Mouse (Mus musculus): ENCODE measurements around the gene Ints6l. TPM values are rescaled to one million over a fixed set of nuclear protein-coding genes. Genes with fewer than 3 reads are reported as not detected.
A peak's percentile ranks its signal among the peaks of the same experiment; 100 is the strongest.
"Not testable (repeated sequence)": the region's sequence is repeated elsewhere in the genome, so short reads cannot be mapped to it uniquely, and the experiment has no call there.

The Ints6l gene
- polyA plus RNA-seq, 1 experiment from 2014 or later, result 27.1 TPM

DNA sequence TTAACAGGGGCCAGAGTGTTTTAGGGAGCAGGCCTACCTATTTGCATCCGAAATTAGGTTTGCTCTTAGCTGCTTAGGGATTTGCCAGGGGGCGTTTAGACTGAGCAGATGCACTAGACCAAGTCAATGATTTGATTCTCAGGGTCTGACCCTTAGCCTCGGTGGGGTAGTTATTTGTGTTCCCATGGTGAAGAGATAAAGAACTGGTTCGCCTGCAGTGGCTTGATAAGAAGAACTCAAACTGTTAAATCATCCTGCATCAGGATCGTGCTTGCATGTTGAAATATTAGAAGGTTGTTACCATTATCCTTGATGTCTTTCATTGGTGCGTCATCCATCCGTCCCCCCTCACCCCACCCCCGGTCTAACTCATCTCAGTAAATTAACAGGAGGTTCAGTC is 1.7 kb downstream of the Ints6l start:
- peak overlapping the region; percentile 45 for H3K9ac ChIP-seq (replicated peaks)
- no peaks in the 10 kb centered on the region for H3K36me3 ChIP-seq
- peak overlapping the region; percentile 58 for H3K4me3 ChIP-seq (replicated peaks)
- H3K4me1 ChIP-seq (replicated peaks), result 0 out of 2 replicates have a peak, but pooled peaks cover 2% of the 10 kb centered on the region
- no peaks in the 10 kb centered on the region for H3K27me3 ChIP-seq
- WGBS, result 9% methylated on average over 8 of the region's 8 CpGs
- peak overlapping the region; percentile 96 for H3K27ac ChIP-seq
- H3K4me2 ChIP-seq, result peak overlapping the region; percentile 58
- H3K9me3 ChIP-seq, result no peaks in the 10 kb centered on the region
- ATAC-seq (ENCODE audit: insufficient number of reproducible peaks, insufficient read depth, low FRiP score, low TSS enrichment, low read depth), result no peak; the same call in 1 of the 2 replicates

DNA sequence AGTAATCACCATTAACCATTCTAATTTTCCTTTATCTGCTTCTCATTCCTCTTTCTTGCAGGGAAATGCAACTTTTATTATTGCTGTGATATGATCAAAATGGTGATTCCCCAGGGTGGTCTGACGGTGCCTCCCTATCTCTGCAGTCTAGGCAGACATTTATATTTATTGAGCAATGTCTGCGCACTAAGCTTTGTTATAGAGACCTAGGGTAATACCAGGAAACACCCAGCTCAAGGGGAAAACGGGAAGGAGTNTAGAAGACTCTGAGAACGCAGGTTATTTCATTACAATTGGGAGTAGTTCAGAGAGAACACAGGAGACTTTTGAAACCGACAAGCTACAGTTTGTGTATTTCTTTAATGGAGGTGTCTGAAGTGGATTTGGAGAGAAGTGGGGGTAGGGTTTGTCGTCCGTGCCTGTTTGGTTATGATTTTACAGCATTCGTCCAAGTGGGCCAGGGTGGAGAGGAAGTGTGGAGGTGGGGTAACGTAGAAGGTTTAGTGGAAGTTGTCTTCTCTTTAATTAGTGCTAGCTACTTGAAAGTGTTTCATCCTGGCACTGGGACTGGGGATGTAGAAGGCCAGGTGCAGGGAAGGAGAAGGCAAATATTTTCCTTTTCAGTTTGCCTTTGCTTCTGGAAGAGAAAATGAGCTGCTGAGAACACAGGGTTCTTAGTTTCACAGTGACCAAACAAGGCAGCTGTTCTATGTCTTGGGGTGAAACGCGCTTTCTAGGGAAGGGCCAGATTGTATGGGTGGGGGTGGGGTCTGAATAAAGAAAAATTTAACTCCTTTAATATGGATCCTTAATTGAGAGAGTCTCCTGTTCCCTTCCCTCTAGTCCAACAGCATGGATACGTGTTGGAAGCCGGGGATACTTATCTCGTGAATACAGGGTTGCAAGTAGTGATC is 7.6 kb downstream of the Ints6l start:
- WGBS, result 52% methylated on average over 14 of the region's 14 CpGs
- Histone ChIP-seq H3K4me1 (replicated peaks) (0 out of 2 replicates have a peak, but pooled peaks cover 4% of the 10 kb centered on the region), H3K27me3 (no peaks in the 10 kb centered on the region), H3K36me3 (no peaks in the 10 kb centered on the region), H3K9ac (replicated peaks) (no peak overlapping the region), H3K27ac (0 out of 2 replicates have a peak overlapping the region, but pooled peaks have one; percentile 12), H3K4me3 (replicated peaks) (no peak overlapping the region), H3K9me3 (no peaks in the 10 kb centered on the region), H3K4me2 (no peak overlapping the region)
- ATAC-seq (ENCODE audit: insufficient number of reproducible peaks, insufficient read depth, low FRiP score, low TSS enrichment, low read depth), result no peak

DNA sequence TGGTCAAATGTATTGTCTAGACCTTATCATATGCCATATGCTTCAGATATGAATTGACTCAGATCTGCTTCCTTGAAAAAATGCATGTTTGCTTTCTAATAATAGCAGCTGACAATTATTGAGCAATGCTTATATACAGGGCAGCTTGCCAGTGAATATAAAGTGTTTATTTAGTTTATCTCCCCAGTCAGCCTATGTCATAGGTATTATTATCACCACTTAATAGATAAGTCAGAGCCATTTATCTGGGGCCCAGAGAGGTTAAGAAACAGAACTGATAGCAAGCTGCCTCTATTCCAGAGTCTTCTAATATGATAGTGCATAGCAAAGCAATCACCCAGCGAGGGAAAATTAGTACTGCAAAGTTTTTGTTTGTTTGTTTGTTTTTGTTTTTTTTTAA is 10.2 kb downstream of the Ints6l start:
- H3K36me3 ChIP-seq, result no peaks in the 10 kb centered on the region
- no peak overlapping the region for H3K4me2 ChIP-seq
- no peak overlapping the region for H3K4me3 ChIP-seq (replicated peaks)
- H3K4me1 ChIP-seq (replicated peaks), result peaks cover 8% of the 10 kb centered on the region; the same call in 1 of the 2 replicates
- no peak overlapping the region for H3K9ac ChIP-seq (replicated peaks)
- H3K27me3 ChIP-seq, result no peaks in the 10 kb centered on the region
- ATAC-seq (ENCODE audit: insufficient number of reproducible peaks, insufficient read depth, low FRiP score, low TSS enrichment, low read depth), result no peak
- no peaks in the 10 kb centered on the region for H3K9me3 ChIP-seq
- no peak overlapping the region for H3K27ac ChIP-seq
- 83% methylated on average over 1 of the region's 1 CpGs for WGBS

DNA sequence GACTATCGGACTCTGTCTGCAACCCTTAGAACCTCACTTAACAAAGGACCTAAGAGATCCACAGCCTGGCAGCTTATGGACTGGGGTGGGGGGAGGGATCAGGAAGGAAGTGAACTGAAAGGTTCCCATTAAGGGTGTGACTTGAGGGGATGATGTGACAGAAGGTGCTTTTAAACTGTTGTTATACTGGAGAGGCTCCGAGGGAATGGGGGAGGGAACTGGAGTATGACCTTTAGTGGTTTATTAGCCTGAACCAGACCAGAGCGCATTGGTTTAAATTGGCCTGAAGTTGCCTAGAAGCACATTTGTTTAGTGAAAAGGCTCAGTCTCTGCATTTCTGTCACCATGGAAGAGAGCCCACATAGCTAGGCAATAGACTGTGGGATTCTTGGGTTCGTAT is 13.0 kb downstream of the Ints6l start:
- Histone ChIP-seq H3K27ac (0 out of 2 replicates have a peak overlapping the region, but pooled peaks have one; percentile 35), H3K9ac (replicated peaks) (no peak overlapping the region), H3K4me3 (replicated peaks) (no peak overlapping the region), H3K36me3 (no peaks in the 10 kb centered on the region), H3K27me3 (no peaks in the 10 kb centered on the region), H3K9me3 (no peaks in the 10 kb centered on the region), H3K4me2 (no peak overlapping the region), H3K4me1 (replicated peaks) (peaks cover 4% of the 10 kb centered on the region; the same call in 1 of the 2 replicates)
- ATAC-seq (ENCODE audit: insufficient number of reproducible peaks, insufficient read depth, low FRiP score, low TSS enrichment, low read depth), result peak; percentile 15; the same call in 1 of the 2 replicates
- 35% methylated on average over 4 of the region's 4 CpGs for WGBS

DNA sequence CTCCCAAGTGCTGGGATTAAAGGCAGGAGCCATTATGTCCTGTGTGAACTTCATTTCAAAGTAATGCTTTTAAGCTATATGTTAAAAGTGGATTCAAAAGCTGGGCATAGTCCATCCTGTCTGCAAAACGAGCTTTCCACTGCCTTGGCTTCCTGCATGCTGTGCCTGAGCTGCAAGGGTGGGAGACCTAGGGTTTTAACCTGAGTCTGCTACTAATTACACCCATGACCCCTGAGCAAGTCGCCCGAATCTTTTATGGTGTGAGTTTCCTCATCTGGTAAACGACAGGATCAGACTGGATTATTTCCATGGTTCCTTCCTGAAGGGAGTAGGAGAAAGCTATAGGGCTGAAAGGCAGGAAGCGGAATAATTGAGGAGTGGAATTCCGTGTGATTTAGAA is 13.8 kb downstream of the Ints6l start:
- Histone ChIP-seq H3K36me3 (no peaks in the 10 kb centered on the region), H3K4me1 (replicated peaks) (peaks cover 4% of the 10 kb centered on the region; the same call in 1 of the 2 replicates), H3K4me3 (replicated peaks) (no peak overlapping the region), H3K27ac (peak overlapping the region; percentile 64), H3K4me2 (no peak overlapping the region), H3K27me3 (no peaks in the 10 kb centered on the region), H3K9me3 (no peaks in the 10 kb centered on the region), H3K9ac (replicated peaks) (no peak overlapping the region)
- WGBS, result 20% methylated on average over 6 of the region's 6 CpGs
- no peak for ATAC-seq (ENCODE audit: insufficient number of reproducible peaks, insufficient read depth, low FRiP score, low TSS enrichment, low read depth)

DNA sequence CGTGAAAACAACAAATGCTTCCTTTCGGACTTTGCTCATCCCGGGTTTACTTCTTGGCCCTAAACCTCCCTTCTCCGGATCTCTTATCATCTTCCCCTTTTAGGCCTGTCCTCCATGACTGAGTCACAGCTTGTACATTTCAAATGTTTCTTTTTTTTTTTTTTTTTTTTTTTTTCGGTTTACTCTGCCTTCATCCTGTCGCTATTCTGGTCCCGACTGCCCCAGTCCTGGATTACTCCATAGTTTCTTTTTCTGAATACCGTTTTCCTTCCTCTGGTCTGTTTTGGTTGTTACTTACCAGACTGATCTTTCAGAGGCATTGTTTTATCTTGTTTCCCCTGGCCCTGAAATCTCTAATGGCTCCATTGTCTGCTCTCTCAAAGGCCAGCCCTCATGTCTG is 19.4 kb downstream of the Ints6l start:
- no peak for ATAC-seq (ENCODE audit: insufficient number of reproducible peaks, insufficient read depth, low FRiP score, low TSS enrichment, low read depth)
- 81% methylated on average over 8 of the region's 8 CpGs for WGBS
- no peaks in the 10 kb centered on the region for H3K27me3 ChIP-seq

DNA sequence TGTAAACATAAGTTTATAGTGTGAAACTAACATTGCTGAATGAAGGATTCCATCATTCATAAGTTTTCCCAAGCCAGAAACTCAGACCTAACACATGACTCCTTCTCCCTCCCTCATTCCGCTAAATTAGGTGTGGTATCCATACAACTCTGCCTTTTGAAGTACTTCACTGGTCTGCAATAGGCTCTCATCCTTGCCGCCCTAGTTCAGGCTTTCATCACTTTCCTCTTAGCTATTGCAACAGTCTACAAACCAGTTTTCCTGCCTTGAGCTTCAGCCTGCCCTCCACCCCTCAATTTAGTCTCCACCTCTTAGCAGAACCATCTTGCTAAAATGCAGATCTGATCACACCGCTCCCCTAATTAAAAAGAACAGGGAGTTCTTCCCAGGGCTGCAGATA is 22.9 kb downstream of the Ints6l start:
- ATAC-seq (ENCODE audit: insufficient number of reproducible peaks, insufficient read depth, low FRiP score, low TSS enrichment, low read depth), result no peak
- whole genome bisulfite sequencing, result 77% methylated on average over 3 of the region's 3 CpGs
- H3K4me2 ChIP-seq, result no peak overlapping the region
- H3K4me3 ChIP-seq (replicated peaks), result no peak overlapping the region
- H3K27me3 ChIP-seq, result no peaks in the 10 kb centered on the region
- H3K36me3 ChIP-seq, result no peaks in the 10 kb centered on the region; the same call in 1 of the 2 replicates
- no peak overlapping the region for H3K9ac ChIP-seq (replicated peaks)
- H3K27ac ChIP-seq, result no peak overlapping the region
- no peaks in the 10 kb centered on the region for H3K4me1 ChIP-seq (replicated peaks)
- H3K9me3 ChIP-seq, result no peaks in the 10 kb centered on the region

More for the DNA sequence above, 19.4 kb downstream of the Ints6l start:
- no peaks in the 10 kb centered on the region for H3K36me3 ChIP-seq
- H3K4me3 ChIP-seq (replicated peaks), result no peak overlapping the region
- H3K27ac ChIP-seq, result no peak overlapping the region
- H3K9ac ChIP-seq (replicated peaks), result no peak overlapping the region
- H3K9me3 ChIP-seq, result no peaks in the 10 kb centered on the region
- H3K4me1 ChIP-seq (replicated peaks), result no peaks in the 10 kb centered on the region
- H3K4me2 ChIP-seq, result no peak overlapping the region

DNA sequence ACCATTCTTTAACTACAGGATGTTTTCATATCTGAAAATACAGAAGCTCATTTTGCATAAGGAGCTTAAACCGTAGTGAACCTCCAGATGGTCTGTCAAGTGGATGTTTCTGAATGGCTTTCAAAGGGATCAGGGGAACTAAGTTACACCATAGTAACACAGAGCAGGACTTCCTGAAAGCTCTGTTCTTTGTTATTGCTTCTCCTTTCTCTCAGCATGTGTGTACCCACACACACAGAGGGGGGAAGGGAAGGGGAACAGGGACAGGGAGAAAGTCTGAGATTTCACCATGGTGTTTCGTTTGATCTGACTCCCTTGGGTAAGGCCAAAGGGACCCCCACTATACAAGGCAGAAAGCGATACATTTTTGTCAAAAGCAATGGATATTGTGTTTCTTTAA is 27.2 kb downstream of the Ints6l start:
- no peak overlapping the region for H3K9ac ChIP-seq (replicated peaks)
- 67% methylated on average over 3 of the region's 3 CpGs for WGBS
- peaks cover 5% of the 10 kb centered on the region; the same call in 1 of the 2 replicates for H3K36me3 ChIP-seq
- H3K4me3 ChIP-seq (replicated peaks), result no peak overlapping the region
- H3K9me3 ChIP-seq, result no peaks in the 10 kb centered on the region
- ATAC-seq (ENCODE audit: insufficient number of reproducible peaks, insufficient read depth, low FRiP score, low TSS enrichment, low read depth), result no peak
- no peaks in the 10 kb centered on the region for H3K4me1 ChIP-seq (replicated peaks)
- no peaks in the 10 kb centered on the region for H3K27me3 ChIP-seq
- H3K4me2 ChIP-seq, result no peak overlapping the region
- H3K27ac ChIP-seq, result no peak overlapping the region

DNA sequence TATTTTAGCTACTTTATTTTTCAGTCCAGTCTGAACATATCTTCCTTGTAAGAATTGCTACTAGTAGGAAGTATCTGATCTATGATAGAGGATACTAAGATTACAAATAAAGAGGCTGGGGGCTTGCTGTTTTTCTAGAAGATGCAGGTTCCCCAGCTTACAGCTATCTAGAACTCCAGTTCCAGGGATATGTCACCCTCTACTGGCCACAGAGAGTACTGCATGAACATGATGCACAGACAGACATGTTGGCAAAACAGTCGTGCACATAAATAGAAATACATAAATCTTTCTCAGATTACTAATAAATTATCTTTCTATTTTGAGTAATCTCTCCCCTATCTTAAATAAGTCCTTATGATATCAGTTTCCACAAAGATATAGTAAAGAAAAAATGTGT is 35.1 kb downstream of the Ints6l start:
- no peak overlapping the region for H3K4me3 ChIP-seq (replicated peaks)
- no peak overlapping the region for H3K9ac ChIP-seq (replicated peaks)
- H3K9me3 ChIP-seq, result no peaks in the 10 kb centered on the region
- H3K36me3 ChIP-seq, result 0 out of 2 replicates have a peak, but pooled peaks cover 4% of the 10 kb centered on the region
- no peak overlapping the region for H3K27ac ChIP-seq
- no peaks in the 10 kb centered on the region for H3K4me1 ChIP-seq (replicated peaks)
- H3K27me3 ChIP-seq, result no peaks in the 10 kb centered on the region
- 15% methylated on average over 1 of the region's 1 CpGs for WGBS
- ATAC-seq (ENCODE audit: insufficient number of reproducible peaks, insufficient read depth, low FRiP score, low TSS enrichment, low read depth), result no peak
- H3K4me2 ChIP-seq, result no peak overlapping the region

DNA sequence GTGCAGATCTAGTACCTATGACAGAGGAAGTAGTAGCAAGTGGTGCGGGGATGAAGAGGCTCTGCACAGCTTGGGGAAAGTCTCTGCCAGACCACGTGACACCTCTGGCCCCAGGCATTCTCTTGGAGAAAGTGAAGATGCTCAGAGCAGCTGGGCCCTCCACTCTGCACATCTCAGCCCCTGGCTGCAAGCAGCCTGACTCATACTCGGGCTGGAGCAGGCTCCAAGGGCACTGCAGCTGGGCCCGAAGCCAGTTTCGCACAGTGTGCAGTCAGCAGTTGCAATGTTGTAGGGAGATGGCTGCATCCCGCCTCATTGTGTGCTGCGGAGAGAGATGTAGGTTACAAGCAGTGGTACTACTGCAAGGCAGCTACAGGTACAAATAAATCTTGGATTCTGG is 42.6 kb downstream of the Ints6l start:
- no peak overlapping the region for H3K27ac ChIP-seq
- no peaks in the 10 kb centered on the region for H3K9me3 ChIP-seq
- H3K27me3 ChIP-seq, result no peaks in the 10 kb centered on the region
- no peak overlapping the region for H3K9ac ChIP-seq (replicated peaks)
- H3K4me3 ChIP-seq (replicated peaks), result no peak overlapping the region
- no peak overlapping the region for H3K4me2 ChIP-seq
- peaks cover 9% of the 10 kb centered on the region; the same call in 1 of the 2 replicates for H3K36me3 ChIP-seq
- ATAC-seq (ENCODE audit: insufficient number of reproducible peaks, insufficient read depth, low FRiP score, low TSS enrichment, low read depth), result no peak
- no peaks in the 10 kb centered on the region for H3K4me1 ChIP-seq (replicated peaks)
- 85% methylated on average over 7 of the region's 7 CpGs for WGBS

DNA sequence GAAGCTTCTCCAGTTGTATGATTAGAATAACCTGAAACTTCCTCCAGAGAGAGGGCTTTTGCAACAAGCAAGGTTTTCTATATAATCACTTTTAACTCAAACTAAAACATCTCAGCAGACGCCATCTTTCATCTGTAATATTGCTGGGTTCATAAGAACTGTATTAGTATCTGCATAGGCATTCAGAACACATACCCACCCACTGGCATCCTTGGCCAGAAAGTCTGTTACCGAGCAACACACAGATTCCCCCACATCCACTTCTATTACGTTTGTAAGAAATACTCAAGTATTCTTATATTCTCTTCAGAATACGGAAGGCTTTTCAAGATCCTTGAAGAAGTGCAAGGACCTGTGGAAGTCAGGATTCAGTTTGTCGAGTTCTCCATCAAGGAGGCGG is 69.8 kb downstream of the Ints6l start, which contains the start of gene Gm10477:
Gene Gm10477, plus strand, starts transcription at position 301 of the 400 bp plus-strand sequence.
- not testable (repeated sequence) for ATAC-seq (ENCODE audit: insufficient number of reproducible peaks, insufficient read depth, low FRiP score, low TSS enrichment, low read depth); H3K9ac ChIP-seq (replicated peaks); H3K36me3 ChIP-seq; H3K4me2 ChIP-seq; H3K4me3 ChIP-seq (replicated peaks); H3K27me3 ChIP-seq; H3K4me1 ChIP-seq (replicated peaks); H3K9me3 ChIP-seq; H3K27ac ChIP-seq
- 88% methylated on average over 6 of the region's 6 CpGs for WGBS

Data from limb, embryonic 12.5 days (tissue).